Mouse (Mus musculus) inflammation-experienced regulatory T-cells (primary cell): ENCODE results near the gene 3110082J24Rik. TPM values are rescaled to one million over a fixed set of nuclear protein-coding genes. Genes with fewer than 3 reads are reported as not detected.

ENCODE experiments used
- polyA plus RNA-seq, 2 experiments: library from polyadenylated mRNA; unstranded; fragments of 100-300 nt; shearing (Covaris generic); gene quantifications; one replicate each; pipeline ENCODE4 v1.2.1; 2017

3110082J24Rik gene
- not detected for polyA plus RNA-seq

GRCm38 (mm10) chr5:30105668-30106300 is at the start of gene 3110082J24Rik:
TSS of gene 3110082J24Rik (minus strand) at chr5:30106086.

GRCm38 (mm10) chr5:30154474-30155394 is 48.8 kb upstream of the 3110082J24Rik start, which contains the start of the genes Hadha and Hadhb:
TSS of gene Hadha (minus strand) at chr5:30155162.
TSS of gene Hadhb (plus strand) at chr5:30155248.

GRCm38 (mm10) chr5:30104841-30105667 is 832 bp downstream of the 3110082J24Rik start, which contains the start of gene Garem2:
TSS of gene Garem2 (plus strand) at chr5:30105161.

GRCm38 (mm10) chr5:30072825-30073821 is 32.8 kb downstream of the 3110082J24Rik start, which contains the start of gene Tyms:
TSS of gene Tyms (minus strand) at chr5:30073617.

Other genes starting within 250 kb of the 3110082J24Rik start
- 1 to 10 TPM in 1 of 2 experiments, under 1 TPM in 1; 0.51 to 3.2 TPM for gene Il6, start 93.0 kb downstream of the 3110082J24Rik start, polyA plus RNA-seq
- gene Tyms, start 32.5 kb downstream of the 3110082J24Rik start, polyA plus RNA-seq, result 10 to 100 TPM; 37.2 to 38.7 TPM
- 1 to 10 TPM in 1 of 2 experiments, under 1 TPM in 1; 0.08 to 3.1 TPM for gene Garem2, start 925 bp downstream of the 3110082J24Rik start, polyA plus RNA-seq
- 10 to 100 TPM; 89.8 to 94.9 TPM for gene Hadha, start 49.1 kb upstream of the 3110082J24Rik start, polyA plus RNA-seq
- 100 to 1,000 TPM; 163 to 174 TPM for gene Hadhb, start 49.2 kb upstream of the 3110082J24Rik start, polyA plus RNA-seq
- under 1 TPM in 1 of 2 experiments, not detected in 1; 0.81 TPM for gene Adgrf3, start 99.6 kb upstream of the 3110082J24Rik start, polyA plus RNA-seq
- gene Selenoi, start 126.5 kb upstream of the 3110082J24Rik start, polyA plus RNA-seq, result 10 to 100 TPM; 15.7 to 16.6 TPM
- gene Drc1, start 175.3 kb upstream of the 3110082J24Rik start, polyA plus RNA-seq, result 1 to 10 TPM; 2.6 to 3.2 TPM